Mouse (Mus musculus) T-helper 2 cell (primary cell): ENCODE data around the gene Ntan1.
"Not testable (repeated sequence)": the region's sequence is repeated elsewhere in the genome, so short reads cannot be mapped to it uniquely, and the experiment has no call there.

Experiments used
- in situ Hi-C: fragments of 300-600 bp; cut with MboI, MseI; formaldehyde crosslinking; loops from one replicate; pipeline ENCODE4 v1.15.1; 2025; ENCODE audit warnings: high pct_unique_total_duplicates

The Ntan1 gene

DNA sequence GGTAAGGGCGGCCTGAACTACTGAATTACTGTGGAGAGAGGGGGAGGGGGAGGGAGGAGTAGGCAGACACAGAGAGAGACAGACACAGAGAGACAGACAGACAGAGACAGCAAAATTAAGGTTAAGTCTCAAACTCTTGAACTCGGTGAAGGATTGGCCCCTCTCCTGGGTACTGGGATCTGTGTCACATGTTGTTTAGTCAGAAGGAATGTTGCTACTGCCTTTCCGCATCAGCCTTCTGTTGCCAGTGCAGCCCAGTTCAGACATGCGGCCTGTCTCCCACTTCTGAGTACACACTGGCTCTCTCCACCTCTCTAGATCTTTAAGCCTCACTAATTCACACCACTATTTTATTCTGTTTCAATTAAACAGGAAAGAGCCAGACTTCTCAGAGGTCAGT, 7.9 kb downstream of the Ntan1 start:
- in situ Hi-C loops, result no loop called here

GRCm38 (mm10) chr16:13830444-13830843, 11.8 kb downstream of the Ntan1 start:
- in situ Hi-C loops, result no loop called here

DNA sequence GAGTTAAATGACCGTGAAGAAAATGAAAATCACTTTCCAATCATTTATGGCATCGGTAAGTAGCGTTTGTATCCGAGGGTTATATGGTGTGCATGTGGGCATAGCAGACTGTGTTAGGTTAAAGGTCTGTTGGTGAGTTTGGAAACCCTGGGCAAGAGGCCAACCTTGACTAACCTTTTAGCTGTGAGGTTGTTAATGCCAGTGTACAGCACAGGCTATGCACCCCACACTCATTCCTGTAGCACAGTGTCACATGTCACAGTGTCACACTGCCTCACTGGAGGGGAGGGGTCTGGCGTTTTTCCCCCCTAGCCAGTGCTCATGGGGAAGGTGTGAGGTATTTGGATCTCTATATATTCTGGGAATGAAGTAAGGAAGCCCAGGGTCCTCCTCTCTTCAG, 13.0 kb downstream of the Ntan1 start:
- in situ Hi-C loops, result no loop called here

- in situ Hi-C loops, result no loop called here
Measured at GRCm38 (mm10) chr16:13834382-13834781, 15.7 kb downstream of the Ntan1 start.

GRCm38 (mm10) chr16:13840056-13840455, 21.4 kb downstream of the Ntan1 start:
- in situ Hi-C loops, result no loop called here

GRCm38 (mm10) chr16:13840956-13841355, 22.3 kb downstream of the Ntan1 start:
- in situ Hi-C loops, result no loop called here

- in situ Hi-C loops, result no loop called here
Measured at GRCm38 (mm10) chr16:13845031-13845430, 26.4 kb downstream of the Ntan1 start.

DNA sequence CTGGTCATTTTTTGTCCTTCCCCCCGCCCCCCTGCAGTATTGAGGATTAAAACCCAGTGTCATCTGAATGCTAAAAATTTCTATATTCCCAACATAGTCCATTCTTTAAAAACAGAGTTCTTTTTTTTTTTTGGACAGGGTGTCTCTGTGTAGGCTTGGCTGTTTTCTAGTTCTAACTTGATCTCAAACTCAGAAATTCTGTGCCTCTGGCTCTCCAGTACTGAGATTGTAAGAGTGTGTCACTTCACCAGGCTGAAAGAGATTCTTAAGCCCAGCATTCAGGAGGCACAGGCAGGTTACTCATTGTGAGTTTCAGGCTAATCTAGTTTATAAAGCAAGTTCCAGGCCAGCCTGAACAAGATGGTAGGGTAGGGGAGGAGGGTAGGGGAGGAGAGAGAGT, 28.0 kb downstream of the Ntan1 start:
- in situ Hi-C loops, result no loop called here

GRCm38 (mm10) chr16:13848310-13848709, 29.7 kb downstream of the Ntan1 start:
- in situ Hi-C loops, result no loop called here

DNA sequence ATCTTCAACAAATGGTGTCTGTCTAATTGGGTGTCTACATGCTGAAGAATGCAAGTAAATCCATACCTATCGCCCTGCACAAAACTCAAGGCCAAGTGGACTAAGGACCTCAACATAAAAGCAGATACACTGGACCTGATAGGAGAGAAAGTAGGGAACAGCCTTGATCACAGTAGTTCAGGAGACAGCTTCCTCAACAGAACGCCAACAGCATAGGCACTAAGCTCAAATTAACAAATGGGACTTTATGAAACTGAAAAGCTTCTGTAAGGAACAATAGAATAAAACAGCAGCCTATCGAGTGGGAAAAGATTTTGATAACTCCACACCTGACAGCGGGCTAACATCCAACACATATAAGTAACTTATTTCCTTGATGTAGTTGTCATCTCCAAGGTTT, 32.8 kb downstream of the Ntan1 start:
- in situ Hi-C loops, result no loop called here

- in situ Hi-C loops, result no loop called here
Measured at GRCm38 (mm10) chr16:13853886-13854285, 35.2 kb downstream of the Ntan1 start.

DNA sequence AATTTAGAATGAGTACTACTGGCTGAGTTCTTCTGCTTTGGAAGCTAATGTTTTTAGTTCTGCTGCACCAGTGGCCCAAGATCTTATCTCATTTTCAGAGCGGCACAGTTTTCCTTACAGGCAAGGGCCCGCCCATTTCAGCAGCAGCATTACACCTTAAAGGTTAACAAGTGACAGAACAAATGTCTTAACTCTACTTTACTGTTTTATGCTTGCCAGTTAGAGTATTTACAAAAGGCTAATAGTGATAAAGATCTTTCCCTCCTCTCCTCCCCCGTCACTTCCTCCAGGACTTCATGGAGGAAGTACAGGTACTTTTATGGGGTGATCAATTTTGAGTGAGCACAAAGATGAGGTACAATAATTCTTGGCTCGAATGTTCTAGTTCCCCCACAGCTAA, 47.4 kb downstream of the Ntan1 start:
- in situ Hi-C loops, result no loop called here

DNA sequence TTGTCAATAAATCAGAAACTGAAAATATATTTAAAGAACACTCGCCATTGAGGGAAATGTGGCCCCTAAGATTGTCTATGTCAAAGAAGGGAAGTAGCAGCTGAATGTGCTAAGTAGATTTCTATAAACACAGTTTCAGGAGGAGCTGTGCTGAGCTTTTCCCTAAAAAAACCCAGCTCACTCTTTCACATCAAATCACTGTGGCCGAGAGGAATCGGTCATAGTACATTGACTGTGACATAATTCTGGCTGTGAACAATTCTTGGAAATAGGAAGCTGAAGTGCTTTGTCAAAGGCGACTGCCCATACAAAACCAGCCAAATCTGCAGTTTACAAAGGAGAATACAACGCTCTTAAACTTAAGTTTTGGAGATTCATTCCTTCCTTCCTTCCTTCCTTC, 48.0 kb downstream of the Ntan1 start:
- in situ Hi-C loops, result no loop called here

- in situ Hi-C loops, result not testable (repeated sequence)
Measured at GRCm38 (mm10) chr16:13867406-13867805, 48.8 kb downstream of the Ntan1 start.

DNA sequence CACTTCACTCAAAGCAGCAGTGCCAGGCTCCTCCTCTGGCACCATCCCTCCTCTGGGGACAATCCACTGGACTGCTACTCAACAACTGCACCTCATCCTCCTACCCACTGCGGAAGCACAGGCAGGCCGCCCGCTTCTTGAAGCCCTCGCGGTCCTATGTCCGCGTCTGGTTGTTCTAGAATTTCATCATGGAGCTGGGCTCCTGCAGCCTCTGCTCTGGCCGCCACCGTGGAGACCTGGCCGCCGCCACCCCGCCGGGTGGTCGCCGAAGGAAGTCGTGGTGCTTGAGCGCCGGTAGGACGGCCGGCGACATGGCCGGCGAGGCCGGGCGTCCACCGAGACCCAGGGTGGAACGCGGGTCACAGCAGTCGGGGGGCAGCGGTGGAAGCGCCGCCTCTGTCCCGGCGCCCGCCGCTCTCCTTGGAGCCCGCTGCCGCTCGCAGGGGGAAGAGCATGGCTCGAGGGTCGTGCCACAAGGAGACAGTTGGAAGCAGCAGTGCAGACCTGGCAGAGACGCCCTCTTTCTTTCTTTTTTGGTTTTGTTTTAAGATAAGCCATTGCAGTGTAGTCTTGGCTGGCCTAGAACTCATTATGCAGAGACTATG, 49.4 kb downstream of the Ntan1 start:
- in situ Hi-C loops, result no loop called here

DNA sequence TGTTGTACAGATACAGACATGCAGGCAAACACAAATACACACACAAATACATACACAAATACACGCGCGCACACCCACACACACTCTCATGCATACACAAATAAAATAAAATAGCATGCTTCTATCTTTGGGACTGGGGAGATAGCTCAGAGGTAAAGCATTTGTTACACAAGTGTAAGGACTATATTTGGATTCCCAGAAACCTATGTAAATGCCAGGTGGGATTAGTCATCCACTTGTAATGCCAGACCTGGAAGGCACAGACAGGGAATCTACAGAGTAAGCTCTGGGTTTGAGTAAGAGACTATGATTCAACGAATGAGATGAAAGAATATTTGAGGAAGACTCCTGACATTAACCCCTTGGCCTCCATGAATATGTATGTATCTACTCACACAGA, 56.8 kb downstream of the Ntan1 start:
- in situ Hi-C loops, result no loop called here

DNA sequence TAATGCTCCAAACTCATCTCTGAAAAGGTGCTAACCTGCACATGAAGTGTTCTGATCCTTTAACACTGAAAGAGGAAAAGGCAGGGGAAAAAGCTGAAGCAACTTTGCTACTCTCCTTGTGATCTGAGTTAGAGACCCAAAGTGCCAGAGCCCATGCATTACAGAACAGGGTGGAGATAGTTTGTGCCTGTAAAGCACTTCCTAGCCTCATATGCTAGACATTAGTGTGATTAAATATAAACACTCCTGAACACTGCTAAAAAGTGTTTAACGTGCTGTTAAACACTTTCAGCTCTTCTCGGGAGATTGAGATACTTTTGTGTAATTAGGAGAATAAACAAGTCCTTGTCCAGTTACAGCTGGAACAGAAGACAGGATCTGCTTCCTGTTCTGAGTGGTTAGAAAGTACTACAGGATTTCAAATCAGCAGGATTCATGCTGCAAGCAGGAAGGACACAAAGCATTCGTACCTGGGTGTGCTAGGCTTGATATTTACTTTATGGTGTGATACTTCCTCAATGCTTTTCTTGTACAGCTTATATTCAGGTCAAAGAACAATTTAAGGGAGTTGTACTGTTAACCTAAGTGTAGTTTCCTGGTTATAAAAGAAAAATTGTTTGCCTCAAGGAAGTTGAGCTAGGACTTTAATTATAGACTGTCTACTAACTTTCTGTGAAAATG, 64.6 kb downstream of the Ntan1 start:
- in situ Hi-C loops, result no loop called here
